ENCODE assay signal across 1 mouse cellular context in genomic region chr11:84828516-84829399, GRCm38 (mm10).
TF ChIP-seq lines count a peak whose summit lies in the region.

Gene Dhrs11 (minus strand): TSS chr11:84828994.

TF ChIP-seq in CH12.LX, 34 proteins besides CTCF, POLR2A, EP300 and RAD21 (continued from another document):
- no peak for TF ChIP-seq ZNF384 (IDR thresholded peaks at IDR 0.05; ENCODE audit: low read depth, low read length)
- peak; percentile 91; the same call in 1 of the 2 replicates for TF ChIP-seq ZMIZ1 (IDR thresholded peaks at IDR 0.05; ENCODE audit: low read depth, low read length)
- TF ChIP-seq TCF12 (IDR thresholded peaks at IDR 0.05; ENCODE audit: low read depth, low read length): peak; percentile 88
- no peak for TF ChIP-seq MAFK (IDR thresholded peaks at IDR 0.05; ENCODE audit: insufficient replicate concordance, low read length)
- TF ChIP-seq MEF2A (IDR thresholded peaks at IDR 0.05; ENCODE audit: borderline replicate concordance, low read depth, low read length): peak; percentile 10; the same call in 1 of the 2 replicates
- no peak for TF ChIP-seq USF2 (conservative IDR thresholded peaks at IDR 0.05; ENCODE audit: low read depth, low read length)
- TF ChIP-seq POLR2AphosphoS2 (IDR thresholded peaks at IDR 0.05; ENCODE audit: low read depth, low read length): peak; percentile 95; the same call in 1 of the 2 replicates
- no peak for TF ChIP-seq E2F4 (IDR thresholded peaks at IDR 0.05; ENCODE audit: insufficient replicate concordance, low read depth, low read length)
- no peak for TF ChIP-seq JUND (conservative IDR thresholded peaks at IDR 0.05; ENCODE audit: low read depth, low read length)
- no peak for TF ChIP-seq UBTF (IDR thresholded peaks at IDR 0.05; ENCODE audit: low read depth, low read length)
- TF ChIP-seq GABPA (IDR thresholded peaks at IDR 0.05; ENCODE audit: insufficient replicate concordance, low read depth, low read length): no peak
- no peak for TF ChIP-seq JUN (IDR thresholded peaks at IDR 0.05; ENCODE audit: insufficient read depth, low read depth, low read length)
- peak; percentile 95 for TF ChIP-seq SIN3A (IDR thresholded peaks at IDR 0.05; ENCODE audit: low read length)
- TF ChIP-seq NELFE (IDR thresholded peaks at IDR 0.05; ENCODE audit: low read depth, low read length): peak; percentile 81
- peak; percentile 87 for TF ChIP-seq MAX (IDR thresholded peaks at IDR 0.05; ENCODE audit: low read length)
TF ChIP-seq in CH12.LX: peak in this region for 19.
